Mouse (Mus musculus): ENCODE measurements around the gene Adamts17. TPM values are rescaled to one million over a fixed set of nuclear protein-coding genes. Genes with fewer than 3 reads are reported as not detected.

The Adamts17 gene
- total and polyA plus RNA-seq, 3 experiments, result 0.33 to 0.42 TPM; not detected in 1

- Histone ChIP-seq H3K36me3 (ENCODE audit: control insufficient read depth in 1 of 2, insufficient read depth in 2 of 2, low read length in 2 of 2) (no peaks in the 10 kb centered on the region; a peak in 1 of 4 replicates), H3K27ac (ENCODE audit: control insufficient read depth, low read depth, low read length) (no peak overlapping the region), H3K27me3 (ENCODE audit: control insufficient read depth in 1 of 2, insufficient read depth in 2 of 2, low read length in 2 of 2) (no peaks in the 10 kb centered on the region), H3K4me1 (ENCODE audit: control insufficient read depth in 1 of 2, insufficient read depth in 2 of 2, low read length in 2 of 2) (no peaks in the 10 kb centered on the region), H3K9ac (ENCODE audit: control insufficient read depth, low read depth, low read length, poor library complexity, severe bottlenecking) (no peak overlapping the region), H3K4me3 (ENCODE audit: control insufficient read depth in 1 of 2, insufficient read depth in 1 of 2, low read depth in 2 of 2, low read length in 2 of 2) (no peak overlapping the region), H3K79me2 (ENCODE audit: control insufficient read depth, insufficient read depth, low read length, poor library complexity) (no peaks in the 10 kb centered on the region), H3K9me3 (replicated peaks; ENCODE audit: insufficient read depth, low read length) (no peaks in the 10 kb centered on the region)
- DNase-seq (ENCODE audit: low read depth, low spot score), result no peak
- TF ChIP-seq ZMIZ1 (IDR thresholded peaks at IDR 0.05; ENCODE audit: low read depth, low read length) (no peak), ZNF384 (IDR thresholded peaks at IDR 0.05; ENCODE audit: low read depth, low read length) (no peak), KAT2A (conservative IDR thresholded peaks at IDR 0.05; ENCODE audit: low read depth, low read length) (no peak), BHLHE40 (IDR thresholded peaks at IDR 0.05; ENCODE audit: borderline replicate concordance, low read depth, low read length) (no peak), POLR2AphosphoS2 (IDR thresholded peaks at IDR 0.05; ENCODE audit: low read length) (no peak), ZC3H11A (IDR thresholded peaks at IDR 0.05; ENCODE audit: low read depth, low read length) (no peak), MAX (IDR thresholded peaks at IDR 0.05; ENCODE audit: low read length) (no peak), MYC (IDR thresholded peaks at IDR 0.05; ENCODE audit: low read depth, low read length) (no peak), TBP (IDR thresholded peaks at IDR 0.05; ENCODE audit: low read depth, low read length) (no peak), POLR2AphosphoS5 (IDR thresholded peaks at IDR 0.05; ENCODE audit: borderline replicate concordance, low read depth, low read length) (no peak)
These were observed 113.4 kb downstream of the Adamts17 start for GRCm38 (mm10) chr7:66952921-66953320.

GRCm38 (mm10) chr7:66954073-66954472, 114.5 kb downstream of the Adamts17 start:
- Histone ChIP-seq H3K36me3 (ENCODE audit: control insufficient read depth in 1 of 2, insufficient read depth in 2 of 2, low read length in 2 of 2) (no peaks in the 10 kb centered on the region; a peak in 1 of 4 replicates), H3K9me3 (replicated peaks; ENCODE audit: insufficient read depth, low read length) (no peaks in the 10 kb centered on the region), H3K4me1 (ENCODE audit: control insufficient read depth in 1 of 2, insufficient read depth in 2 of 2, low read length in 2 of 2) (no peaks in the 10 kb centered on the region), H3K4me3 (ENCODE audit: control insufficient read depth in 1 of 2, insufficient read depth in 1 of 2, low read depth in 2 of 2, low read length in 2 of 2) (no peak overlapping the region), H3K27me3 (ENCODE audit: control insufficient read depth in 1 of 2, insufficient read depth in 2 of 2, low read length in 2 of 2) (no peaks in the 10 kb centered on the region), H3K79me2 (ENCODE audit: control insufficient read depth, insufficient read depth, low read length, poor library complexity) (no peaks in the 10 kb centered on the region), H3K9ac (ENCODE audit: control insufficient read depth, low read depth, low read length, poor library complexity, severe bottlenecking) (no peak overlapping the region), H3K27ac (ENCODE audit: control insufficient read depth, low read depth, low read length) (no peak overlapping the region)
- DNase-seq (ENCODE audit: low read depth, low spot score), result no peak
- no peak for TF ChIP-seq HCFC1 (IDR thresholded peaks at IDR 0.05; ENCODE audit: low read depth, low read length)
- TF ChIP-seq MEF2A (IDR thresholded peaks at IDR 0.05; ENCODE audit: extremely low read depth, insufficient replicate concordance, low read depth, low read length, poor library complexity, severe bottlenecking), result no peak
- no peak for TF ChIP-seq MAX (IDR thresholded peaks at IDR 0.05; ENCODE audit: low read length)
- TF ChIP-seq ELF1 (IDR thresholded peaks at IDR 0.05; ENCODE audit: low read depth, low read length), result no peak
- no peak for TF ChIP-seq ZKSCAN1 (IDR thresholded peaks at IDR 0.05; ENCODE audit: low read depth, low read length)
- no peak for TF ChIP-seq CHD1 (IDR thresholded peaks at IDR 0.05; ENCODE audit: low read depth, low read length)
- no peak for TF ChIP-seq USF2 (IDR thresholded peaks at IDR 0.05; ENCODE audit: borderline replicate concordance in 1 of 2, insufficient read depth in 1 of 2, low read depth in 1 of 2, low read length in 2 of 2)

Data from MEL (cell line).